Mouse (Mus musculus): ENCODE data around the gene Aifm1.

DNA sequence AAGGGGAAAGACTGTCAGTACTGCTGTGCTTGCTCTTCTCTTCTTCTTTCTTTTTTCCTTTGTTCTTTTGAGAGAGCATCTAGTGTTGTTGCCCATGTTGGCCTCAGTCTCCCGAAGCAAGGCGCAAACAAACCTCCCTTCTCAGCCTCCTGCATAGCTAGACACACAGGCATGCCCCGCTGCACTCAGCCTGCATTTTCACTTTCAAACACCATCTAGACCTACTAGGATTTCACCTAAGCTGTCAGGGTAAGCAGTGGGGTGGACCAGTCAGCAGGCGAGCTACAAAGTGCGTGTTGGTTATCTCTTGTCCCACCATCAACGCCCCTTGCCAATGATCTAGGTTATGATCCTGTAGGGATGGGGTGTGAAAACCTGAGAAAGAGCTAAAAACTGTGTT lies 71.8 kb downstream of the Aifm1 start:
- no peak for TF ChIP-seq CTCF (IDR thresholded peaks at IDR 0.05; ENCODE audit: low read depth)
- TF ChIP-seq EP300 (optimal IDR thresholded peaks at IDR 0.05): no peak
